Mouse (Mus musculus) erythroblast, embryonic 14.5 days (primary cell): Measurements from ENCODE around the gene Tsga10ip. TPM values are rescaled to one million over a fixed set of nuclear protein-coding genes. Genes with fewer than 3 reads are reported as not detected.
"Not testable (repeated sequence)": the region's sequence is repeated elsewhere in the genome, so short reads cannot be mapped to it uniquely, and the experiment has no call there.

Experiments used
- H3K27me3 ChIP-seq: 2 replicates; pipeline ENCODE4 v1.6.1; 2012; ENCODE audit warnings: inconsistent platforms; ENCODE audit not compliant: control insufficient read depth
- H3K36me3 ChIP-seq: 2 replicates; pipeline ENCODE4 v1.6.1; 2012; ENCODE audit warnings: mild to moderate bottlenecking, inconsistent platforms; ENCODE audit not compliant: control insufficient read depth
- H3K4me1 ChIP-seq: 2 replicates; pipeline ENCODE4 v1.6.1; 2012; ENCODE audit warnings: inconsistent platforms; ENCODE audit not compliant: control insufficient read depth
- H3K4me3 ChIP-seq: replicated peaks from 2 replicates; pipeline ENCODE3; 2012; ENCODE audit warnings: moderate library complexity, mild to moderate bottlenecking, inconsistent platforms
- H3K9me3 ChIP-seq: 2 replicates; pipeline ENCODE4 v1.6.1; 2012; ENCODE audit warnings: low read length, inconsistent platforms, mixed read lengths; ENCODE audit not compliant: control insufficient read depth
- GATA1 ChIP-seq: IDR thresholded peaks from 2 replicates; pipeline ENCODE4 v1.6.1; 2012; ENCODE audit warnings: low read length, inconsistent platforms, mixed read lengths
- TAL1 ChIP-seq: IDR thresholded peaks from 3 replicates; pipeline ENCODE4 v1.6.1; 2012; ENCODE audit warnings: low read length, inconsistent platforms, mixed read lengths
- polyA plus RNA-seq: library from polyadenylated mRNA; stranded (reverse); fragments of >175 nt; gene quantifications from 2 replicates; pipeline ENCODE4 v1.2.3, GENCODE M21; 2012

Gene Tsga10ip
- polyA plus RNA-seq, 1 experiment = not detected

DNA sequence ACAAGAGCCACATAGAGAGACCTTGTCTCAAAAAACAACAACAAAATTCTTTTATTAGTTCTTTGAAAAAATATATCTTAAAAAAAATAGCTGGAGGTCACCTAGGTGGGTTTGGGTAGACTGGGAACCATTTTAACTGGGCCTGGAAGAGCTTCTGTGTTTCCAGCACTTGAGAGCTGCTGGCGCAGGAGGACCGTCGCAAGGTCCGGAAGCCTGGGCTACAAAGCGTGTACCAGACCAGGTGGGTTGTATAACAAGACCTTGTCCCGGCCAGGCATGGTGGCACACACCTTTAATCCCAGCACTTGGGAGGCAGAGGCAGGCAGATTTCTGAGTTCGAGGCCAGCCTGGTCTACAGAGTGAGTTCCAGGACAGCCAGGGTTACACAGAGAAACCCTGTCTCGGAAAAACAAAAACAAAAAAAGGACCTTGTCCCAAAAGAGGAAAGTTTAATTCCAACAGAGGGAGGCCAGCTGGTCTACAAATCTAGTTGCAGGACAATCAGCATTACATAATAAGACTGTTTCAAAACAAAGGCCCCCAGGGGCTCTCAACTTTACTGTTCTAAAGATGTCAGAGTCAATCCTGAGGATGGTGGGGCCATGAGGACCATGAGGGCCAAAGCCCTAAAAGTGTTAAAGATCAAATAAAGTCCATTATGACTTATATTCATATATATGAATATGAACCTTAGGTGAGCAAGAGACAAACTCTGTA is 16.6 kb upstream of the Tsga10ip start:
- TF ChIP-seq TAL1 (no peak), GATA1 (no peak)
- peaks cover 24% of the 10 kb centered on the region for H3K4me1 ChIP-seq
- peaks cover 31% of the 10 kb centered on the region for H3K36me3 ChIP-seq

DNA sequence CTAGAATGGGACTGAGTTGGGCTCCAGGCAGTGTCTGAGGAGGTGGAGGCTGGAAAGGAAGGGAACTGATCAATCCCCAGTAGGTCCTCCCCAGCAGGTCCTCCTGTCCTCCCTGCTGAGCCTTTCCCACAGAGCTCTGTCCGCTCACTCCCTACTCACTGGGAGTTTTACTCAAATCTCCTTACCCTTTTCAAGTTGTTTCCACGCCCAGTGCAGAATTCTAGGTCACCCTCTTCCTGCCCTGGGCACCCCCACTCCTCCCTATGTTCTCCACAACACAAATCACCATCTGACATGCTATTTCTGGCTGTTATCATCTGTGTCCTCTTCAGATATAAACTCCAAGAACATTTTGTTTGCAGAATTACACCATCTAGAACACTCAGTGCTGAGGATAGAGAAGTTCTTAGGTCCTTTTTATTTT is 12.2 kb upstream of the Tsga10ip start:
- Histone ChIP-seq H3K27me3 (no peaks in the 10 kb centered on the region), H3K9me3 (no peaks in the 10 kb centered on the region)

More for the DNA sequence above, 16.6 kb upstream of the Tsga10ip start:
- no peak overlapping the region for H3K4me3 ChIP-seq
- no peaks in the 10 kb centered on the region for H3K27me3 ChIP-seq
- H3K9me3 ChIP-seq = no peaks in the 10 kb centered on the region

DNA sequence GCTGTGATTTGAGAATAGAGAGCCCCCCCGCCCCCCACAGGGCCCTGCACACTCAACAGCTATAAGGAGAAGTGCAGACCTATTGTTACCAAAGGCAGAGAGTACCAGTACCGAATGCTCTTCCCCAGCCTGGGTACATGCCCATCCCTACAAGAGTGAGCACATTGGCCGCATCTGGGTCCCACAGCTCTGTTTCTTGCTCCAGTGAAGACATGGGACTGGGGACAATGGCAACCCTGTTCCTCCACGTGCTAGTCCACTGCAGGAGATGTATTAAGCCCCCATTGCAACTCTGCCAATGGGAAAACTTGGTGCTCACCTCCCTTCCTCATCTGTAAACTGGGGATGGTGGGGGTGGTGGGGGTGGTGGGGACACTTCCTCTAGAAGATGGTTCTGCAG is 11.5 kb upstream of the Tsga10ip start:
- Histone ChIP-seq H3K9me3 (no peaks in the 10 kb centered on the region), H3K36me3 (no peaks in the 10 kb centered on the region), H3K27me3 (no peaks in the 10 kb centered on the region), H3K4me3 (no peak overlapping the region), H3K4me1 (peaks cover 7% of the 10 kb centered on the region)
- TF ChIP-seq GATA1 (no peak), TAL1 (no peak)

More for the DNA sequence above, 12.2 kb upstream of the Tsga10ip start:
- TF ChIP-seq GATA1 (no peak), TAL1 (no peak)
- H3K4me3 ChIP-seq = no peak overlapping the region
- peaks cover 5% of the 10 kb centered on the region; the same call in 1 of the 2 replicates for H3K4me1 ChIP-seq
- peaks cover under 1% of the 10 kb centered on the region for H3K36me3 ChIP-seq

DNA sequence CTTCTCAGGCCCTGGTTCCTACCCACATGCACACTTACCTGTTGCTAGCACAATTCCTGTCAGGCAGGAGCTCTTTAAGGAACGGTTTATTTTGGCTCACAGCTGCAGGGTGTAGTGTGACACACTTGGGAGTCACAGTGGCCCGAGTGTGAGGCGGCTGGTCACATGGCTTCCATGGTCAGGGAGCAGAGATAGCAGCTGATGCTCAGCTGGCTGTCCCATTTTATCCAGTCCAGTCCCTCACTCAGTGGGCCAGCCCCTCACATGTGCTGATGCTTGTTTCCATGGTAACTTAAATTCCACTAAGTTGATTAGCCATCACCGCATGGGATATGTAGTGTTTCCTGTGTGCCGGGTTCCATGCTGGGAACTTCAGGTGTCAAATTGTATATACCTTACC is 9.6 kb upstream of the Tsga10ip start:
- H3K27me3 ChIP-seq = no peaks in the 10 kb centered on the region
- TF ChIP-seq TAL1 (no peak), GATA1 (no peak)
- H3K4me3 ChIP-seq = no peak overlapping the region
- peaks cover 7% of the 10 kb centered on the region for H3K4me1 ChIP-seq
- H3K36me3 ChIP-seq = no peaks in the 10 kb centered on the region
- no peaks in the 10 kb centered on the region for H3K9me3 ChIP-seq

DNA sequence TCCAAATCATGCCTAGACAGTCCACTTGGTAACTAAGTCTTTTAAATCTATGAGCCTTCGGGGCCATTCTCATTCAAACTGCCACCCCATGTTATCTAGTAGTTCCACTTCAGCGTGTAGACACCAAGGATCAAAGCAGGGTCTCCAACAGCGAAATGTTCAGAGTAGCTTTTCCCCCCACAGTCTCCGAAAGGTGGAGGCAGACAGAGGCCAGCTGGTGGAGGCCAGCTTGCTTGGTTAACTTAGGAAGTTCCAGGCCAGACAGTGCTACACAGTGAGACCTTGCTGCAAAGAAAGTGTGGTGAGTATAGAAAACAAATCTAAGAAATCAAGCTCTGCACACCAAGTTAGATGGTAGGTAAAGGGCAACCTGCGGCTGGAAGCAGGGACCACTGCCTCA is 8.3 kb upstream of the Tsga10ip start:
- Histone ChIP-seq H3K9me3 (no peaks in the 10 kb centered on the region), H3K36me3 (no peaks in the 10 kb centered on the region), H3K27me3 (no peaks in the 10 kb centered on the region), H3K4me3 (no peak overlapping the region), H3K4me1 (peaks cover 7% of the 10 kb centered on the region)
- TF ChIP-seq TAL1 (no peak), GATA1 (no peak)

DNA sequence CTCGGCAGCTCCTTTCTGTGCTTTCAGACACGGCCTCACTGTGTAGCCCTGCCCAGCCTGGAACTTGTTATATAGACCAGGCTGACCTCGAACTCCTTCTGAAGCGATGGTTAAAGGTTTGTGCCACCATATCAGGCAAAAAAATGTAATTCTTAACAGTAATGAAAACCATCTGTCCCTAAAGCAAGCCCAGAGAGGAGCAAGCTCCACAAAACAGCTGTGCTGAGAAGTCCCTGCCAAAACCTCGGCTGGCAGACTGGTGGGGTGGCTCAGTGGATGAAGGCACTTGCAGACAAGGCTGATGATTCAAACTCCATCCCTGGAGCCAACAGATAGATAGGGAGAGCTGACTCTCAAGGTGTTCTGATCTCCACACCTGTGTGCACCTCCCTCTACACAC is 6.7 kb upstream of the Tsga10ip start:
- Histone ChIP-seq H3K27me3 (no peaks in the 10 kb centered on the region), H3K9me3 (no peaks in the 10 kb centered on the region), H3K4me3 (no peak overlapping the region), H3K4me1 (peaks cover 2% of the 10 kb centered on the region; the same call in 1 of the 2 replicates), H3K36me3 (no peaks in the 10 kb centered on the region)
- TF ChIP-seq TAL1 (no peak), GATA1 (no peak)

DNA sequence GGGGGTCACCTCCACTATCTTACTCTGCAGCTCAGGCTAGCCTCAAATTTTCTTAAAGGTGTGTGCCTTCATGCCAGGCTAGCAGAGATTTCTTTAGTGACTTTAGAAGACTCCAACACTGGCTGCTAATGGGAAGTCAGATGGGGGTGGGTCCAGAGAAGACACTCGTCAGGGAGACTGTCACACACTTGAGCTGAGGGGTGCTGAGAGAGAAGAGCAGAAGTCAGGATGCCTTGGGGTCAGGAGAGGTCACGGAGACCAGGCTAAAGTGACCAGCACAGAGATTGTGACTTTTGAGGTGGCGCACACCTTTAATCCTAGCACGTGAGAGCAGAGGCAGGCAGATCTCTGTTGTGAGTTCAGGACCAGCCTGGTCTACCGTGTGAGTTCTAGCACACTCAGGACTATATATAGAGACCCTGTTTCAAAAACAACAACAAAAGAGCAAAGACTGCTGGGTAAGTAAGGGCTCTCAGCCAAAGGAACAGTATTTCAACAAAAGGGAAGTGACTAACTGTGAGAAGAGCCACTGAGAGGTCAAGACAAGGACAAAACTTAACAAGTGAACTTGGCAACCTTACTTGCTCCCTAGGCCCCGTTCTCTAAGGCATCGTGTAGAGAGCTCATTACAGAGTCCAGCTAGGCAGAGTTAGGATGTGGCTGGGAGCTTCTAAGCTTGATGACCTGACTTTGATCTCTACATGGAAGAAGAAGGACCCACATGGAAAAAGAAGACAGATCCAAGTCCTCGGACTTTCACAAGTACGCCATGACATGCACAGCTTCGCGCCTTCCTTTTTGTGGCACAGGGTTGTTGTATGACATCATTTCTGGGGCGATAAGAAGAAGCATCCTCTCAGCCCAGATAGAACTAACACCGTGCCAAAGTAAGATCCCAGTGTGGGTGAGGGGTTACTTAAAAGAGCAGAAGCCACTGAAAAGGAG is 6.0 kb upstream of the Tsga10ip start:
- Histone ChIP-seq H3K9me3 (no peaks in the 10 kb centered on the region), H3K4me3 (no peak overlapping the region), H3K36me3 (no peaks in the 10 kb centered on the region), H3K4me1 (peaks cover 2% of the 10 kb centered on the region; the same call in 1 of the 2 replicates), H3K27me3 (no peaks in the 10 kb centered on the region)
- TF ChIP-seq GATA1 (no peak), TAL1 (no peak)

DNA sequence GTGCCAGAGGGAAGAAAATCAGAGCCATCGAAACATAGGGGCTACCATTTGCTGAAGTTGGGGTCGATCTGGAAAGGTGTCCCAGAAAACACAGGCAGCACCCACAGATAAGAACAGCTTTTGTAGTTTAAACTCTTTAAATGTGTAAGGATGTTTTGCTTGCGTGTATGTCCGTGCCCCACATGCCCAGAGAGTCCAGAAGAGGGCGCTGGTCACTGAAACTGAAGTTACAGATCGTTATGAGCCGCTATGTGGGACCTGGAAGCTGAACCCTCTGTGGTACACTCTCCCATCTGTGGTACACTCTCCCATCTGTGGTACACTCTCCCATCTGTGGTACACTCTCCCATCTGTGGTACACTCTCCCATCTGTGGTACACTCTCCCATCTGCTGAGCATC is 4.8 kb upstream of the Tsga10ip start:
- H3K4me3 ChIP-seq = peak overlapping the region; percentile 47
- no peaks in the 10 kb centered on the region for H3K36me3 ChIP-seq
- H3K4me1 ChIP-seq = peaks cover 2% of the 10 kb centered on the region; the same call in 1 of the 2 replicates
- H3K27me3 ChIP-seq = no peaks in the 10 kb centered on the region
- no peaks in the 10 kb centered on the region for H3K9me3 ChIP-seq
- TF ChIP-seq TAL1 = no peak
- no peak for TF ChIP-seq GATA1

DNA sequence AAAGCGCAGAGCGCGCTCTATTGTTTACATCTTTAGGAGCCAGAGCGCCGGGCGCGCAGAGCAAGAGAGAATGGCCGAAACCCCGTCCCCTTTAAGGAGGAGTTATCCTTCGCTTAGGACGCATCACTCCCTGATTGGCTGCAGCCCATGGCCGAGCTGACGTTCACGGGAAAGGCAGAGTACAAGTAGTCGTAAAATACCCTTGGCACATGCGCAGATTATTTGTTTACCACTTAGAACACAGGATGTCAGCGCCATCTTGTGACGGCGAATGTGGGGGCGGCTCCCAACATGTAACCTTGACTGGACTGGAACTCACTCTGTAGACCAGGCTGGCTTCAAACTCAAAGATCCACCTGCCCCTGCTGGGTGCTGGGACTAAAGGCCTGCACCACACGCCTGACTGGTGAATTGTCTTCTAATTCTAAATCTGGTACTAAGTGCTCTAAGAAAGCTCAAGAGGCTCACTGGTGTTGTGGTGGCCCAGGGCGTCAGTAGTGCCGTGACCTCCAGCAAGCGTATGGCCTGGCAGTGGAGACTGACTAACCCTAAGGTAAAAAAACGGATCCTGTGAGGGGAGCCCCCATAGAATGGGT is 4.3 kb upstream of the Tsga10ip start:
- not testable (repeated sequence) for H3K9me3 ChIP-seq, H3K4me1 ChIP-seq, H3K27me3 ChIP-seq, H3K36me3 ChIP-seq
- H3K4me3 ChIP-seq = peak overlapping the region; percentile 47
